Mouse (Mus musculus): Measurements from ENCODE around the gene Hbq1b. TPM values are rescaled to one million over a fixed set of nuclear protein-coding genes. Genes with fewer than 3 reads are reported as not detected.
"Not testable (repeated sequence)": the region's sequence is repeated elsewhere in the genome, so short reads cannot be mapped to it uniquely, and the experiment has no call there.

Hbq1b gene
- polyA plus RNA-seq, 1 experiment from 2014 or later = 2.4 TPM

- 77% methylated on average over 3 of the region's 3 CpGs for WGBS
- H3K4me1 ChIP-seq = no peaks in the 10 kb centered on the region
- ATAC-seq (ENCODE audit: low FRiP score) = no peak
- no peak within 1 kb of the TSS for H3K9ac ChIP-seq
- H3K4me3 ChIP-seq (replicated peaks) = no peak within 1 kb of the TSS
- H3K27ac ChIP-seq = no peak within 1 kb of the TSS
- H3K4me2 ChIP-seq = no peak within 1 kb of the TSS
- H3K27me3 ChIP-seq = peaks cover 14% of the 10 kb centered on the region
- H3K9me3 ChIP-seq = no peaks in the 10 kb centered on the region
- no peaks in the 10 kb centered on the region for H3K36me3 ChIP-seq (replicated peaks)
Measured at GRCm38 (mm10) chr11:32276347-32276746, 10.4 kb upstream of the Hbq1b start, which contains the start of gene Hba-x. Gene Hba-x (plus strand): TSS chr11:32276400.

GRCm38 (mm10) chr11:32277736-32278457 is 8.9 kb upstream of the Hbq1b start:
- no peaks in the 10 kb centered on the region for H3K9me3 ChIP-seq
- H3K36me3 ChIP-seq (replicated peaks) = no peaks in the 10 kb centered on the region
- H3K27me3 ChIP-seq = peaks cover 10% of the 10 kb centered on the region; the same call in 1 of the 2 replicates
- no peak overlapping the region for H3K9ac ChIP-seq
- no peak overlapping the region for H3K4me2 ChIP-seq
- no peaks in the 10 kb centered on the region for H3K4me1 ChIP-seq
- ATAC-seq (ENCODE audit: low FRiP score) = no peak
- no peak overlapping the region for H3K27ac ChIP-seq
- 80% methylated on average over 21 of the region's 21 CpGs for WGBS
- H3K4me3 ChIP-seq (replicated peaks) = no peak overlapping the region

DNA sequence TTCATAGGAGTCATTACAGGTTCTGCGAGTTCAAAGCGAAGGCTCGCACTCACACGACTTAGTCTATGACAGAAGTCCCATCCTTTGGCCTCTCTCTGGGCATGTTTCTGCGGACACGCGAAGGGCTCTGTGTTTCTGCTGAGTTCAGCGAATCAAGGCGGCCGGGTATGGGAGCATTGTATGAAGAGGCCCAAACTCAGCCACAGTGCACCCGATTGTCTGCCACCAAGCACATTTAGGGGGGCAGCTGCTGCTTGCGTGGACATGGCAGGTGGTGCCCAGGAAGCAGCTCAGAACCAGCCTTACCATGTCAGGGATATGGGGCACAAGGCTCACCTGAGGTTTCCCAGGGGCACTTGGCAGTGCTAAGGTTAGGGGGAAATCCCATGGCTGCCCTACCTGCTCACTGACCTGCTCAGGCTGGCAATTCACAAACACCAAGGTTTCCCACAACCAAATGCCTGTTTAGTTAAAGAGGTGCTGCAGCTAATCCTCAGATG is 8.3 kb upstream of the Hbq1b start:
- Histone ChIP-seq H3K4me2 (no peak overlapping the region), H3K4me1 (no peaks in the 10 kb centered on the region), H3K27ac (no peak overlapping the region), H3K36me3 (replicated peaks) (no peaks in the 10 kb centered on the region), H3K4me3 (replicated peaks) (no peak overlapping the region), H3K27me3 (peaks cover 10% of the 10 kb centered on the region; the same call in 1 of the 2 replicates), H3K9ac (no peak overlapping the region), H3K9me3 (no peaks in the 10 kb centered on the region)
- no peak for ATAC-seq (ENCODE audit: low FRiP score)
- WGBS = 89% methylated on average over 12 of the region's 12 CpGs

- Histone ChIP-seq H3K36me3 (replicated peaks) (no peaks in the 10 kb centered on the region), H3K4me3 (replicated peaks) (no peak overlapping the region), H3K9ac (no peak overlapping the region), H3K4me2 (no peak overlapping the region), H3K9me3 (no peaks in the 10 kb centered on the region), H3K27ac (no peak overlapping the region), H3K27me3 (peaks cover 10% of the 10 kb centered on the region; the same call in 1 of the 2 replicates), H3K4me1 (no peaks in the 10 kb centered on the region)
- WGBS = 78% methylated on average over 2 of the region's 2 CpGs
- no peak for ATAC-seq (ENCODE audit: low FRiP score)
Measured at GRCm38 (mm10) chr11:32280646-32281045, 6.1 kb upstream of the Hbq1b start.

GRCm38 (mm10) chr11:32281416-32282144 is 5.2 kb upstream of the Hbq1b start:
- no peaks in the 10 kb centered on the region for H3K36me3 ChIP-seq (replicated peaks)
- no peak overlapping the region for H3K4me2 ChIP-seq
- no peak overlapping the region for H3K4me3 ChIP-seq (replicated peaks)
- no peaks in the 10 kb centered on the region for H3K9me3 ChIP-seq
- WGBS = 86% methylated on average over 1 of the region's 1 CpGs
- no peaks in the 10 kb centered on the region for H3K4me1 ChIP-seq
- ATAC-seq (ENCODE audit: low FRiP score) = no peak
- no peak overlapping the region for H3K27ac ChIP-seq
- H3K9ac ChIP-seq = no peak overlapping the region
- H3K27me3 ChIP-seq = peaks cover 8% of the 10 kb centered on the region; the same call in 1 of the 2 replicates

DNA sequence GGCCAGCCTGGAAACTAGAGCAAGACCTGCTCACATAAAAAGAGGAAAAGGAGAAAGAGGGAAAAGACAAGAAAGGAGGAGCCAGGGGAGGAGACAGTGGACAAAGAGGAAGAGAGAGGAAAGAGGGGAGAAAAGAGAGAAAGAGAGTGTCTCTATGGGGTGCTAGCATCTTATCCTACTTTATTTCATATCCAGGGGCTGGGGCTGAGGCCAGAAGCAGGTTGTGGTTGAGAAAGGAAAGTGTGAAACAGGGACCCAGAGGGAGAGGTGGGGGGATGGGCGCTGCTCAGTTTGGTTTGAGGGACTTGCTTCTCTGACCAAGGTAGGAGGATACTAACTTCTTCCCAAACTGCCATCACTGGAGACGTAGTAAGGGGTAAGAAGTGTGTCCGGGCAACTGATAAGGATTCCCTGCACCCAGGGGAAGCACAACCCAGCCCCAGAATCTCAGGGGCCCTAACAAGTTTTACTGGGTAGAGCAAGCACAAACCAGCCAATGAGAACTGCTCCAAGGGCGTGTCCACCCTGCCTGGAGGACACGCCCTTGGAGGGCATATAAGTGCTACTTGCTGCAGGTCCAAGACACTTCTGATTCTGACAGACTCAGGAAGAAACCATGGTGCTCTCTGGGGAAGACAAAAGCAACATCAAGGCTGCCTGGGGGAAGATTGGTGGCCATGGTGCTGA is 3.5 kb upstream of the Hbq1b start, which contains the start of gene Hba-a1:
Gene Hba-a1 (plus strand): TSS at position 421 of the 687 bp plus-strand sequence.
- ATAC-seq (ENCODE audit: low FRiP score); H3K4me3 ChIP-seq (replicated peaks); H3K9ac ChIP-seq; H3K9me3 ChIP-seq; H3K4me2 ChIP-seq; H3K27ac ChIP-seq; H3K4me1 ChIP-seq; H3K27me3 ChIP-seq; H3K36me3 ChIP-seq (replicated peaks): not testable (repeated sequence)
- WGBS = 75% methylated on average over 1 of the region's 5 CpGs

DNA sequence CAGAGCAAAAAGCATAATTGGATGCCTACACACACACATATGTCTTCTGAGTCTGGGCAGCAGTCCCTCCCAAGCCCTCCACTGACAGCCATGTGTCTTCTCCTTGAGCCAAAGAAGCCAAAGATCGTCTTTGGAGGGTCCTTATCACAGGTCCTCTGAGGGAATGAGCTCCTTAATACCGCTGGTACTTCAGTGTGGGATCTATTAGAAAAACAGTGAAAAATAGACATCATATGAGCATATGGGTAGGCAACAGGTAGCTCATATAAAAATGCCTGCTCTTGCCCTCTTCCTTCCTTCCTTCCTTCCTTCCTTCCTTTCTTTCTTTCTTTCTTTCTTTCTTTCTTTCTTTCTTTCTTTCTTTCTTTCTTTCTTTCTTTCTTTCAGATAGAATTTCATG is 2.2 kb upstream of the Hbq1b start:
- H3K4me1 ChIP-seq; H3K36me3 ChIP-seq (replicated peaks); H3K4me2 ChIP-seq; H3K4me3 ChIP-seq (replicated peaks); H3K27ac ChIP-seq; ATAC-seq (ENCODE audit: low FRiP score); H3K9ac ChIP-seq; H3K9me3 ChIP-seq: not testable (repeated sequence)
- WGBS = 67% methylated on average over 2 of the region's 2 CpGs
- peaks cover 12% of the 10 kb centered on the region for H3K27me3 ChIP-seq

DNA sequence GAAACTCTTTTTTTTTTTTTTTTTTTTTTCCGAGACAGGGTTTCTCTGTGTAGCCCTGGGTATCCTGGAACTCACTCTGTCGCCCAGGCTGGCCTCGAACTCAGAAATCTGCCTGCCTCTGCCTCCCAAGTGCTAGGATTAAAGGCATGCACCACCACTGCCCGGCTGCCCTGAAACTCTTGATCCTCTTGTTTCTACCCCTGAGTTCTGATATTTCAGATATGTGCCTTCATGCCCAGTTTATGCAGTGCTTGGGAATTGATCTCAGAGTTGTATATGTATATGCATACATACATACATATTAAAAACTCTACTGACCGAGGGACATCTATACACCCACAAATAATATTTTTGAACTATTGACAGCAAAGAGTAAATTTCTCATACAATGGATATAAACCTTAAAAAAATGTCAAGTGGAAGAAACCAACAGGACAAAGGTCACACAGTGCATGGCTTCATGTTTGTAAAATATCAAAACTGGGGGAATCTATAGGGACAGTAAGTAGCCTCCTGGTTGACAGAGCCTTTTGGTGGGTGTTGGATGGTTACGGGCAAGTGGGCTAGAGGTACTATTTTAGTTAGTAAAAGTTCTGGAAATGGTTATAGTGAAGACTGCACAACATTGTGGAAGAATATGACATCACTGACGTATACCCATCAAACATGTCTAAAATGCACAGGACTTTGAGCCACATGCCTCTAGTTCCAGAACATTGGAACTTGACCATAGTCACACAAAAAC is 1.6 kb upstream of the Hbq1b start:
- Histone ChIP-seq H3K4me2 (no peak overlapping the region), H3K4me1 (no peaks in the 10 kb centered on the region), H3K27ac (no peak overlapping the region), H3K27me3 (peaks cover 12% of the 10 kb centered on the region), H3K4me3 (replicated peaks) (no peak overlapping the region), H3K9me3 (no peaks in the 10 kb centered on the region), H3K9ac (no peak overlapping the region), H3K36me3 (replicated peaks) (no peaks in the 10 kb centered on the region)
- no peak for ATAC-seq (ENCODE audit: low FRiP score)
- 86% methylated on average over 7 of the region's 7 CpGs for WGBS

GRCm38 (mm10) chr11:32285887-32286286 is 878 bp upstream of the Hbq1b start:
- H3K4me2 ChIP-seq; H3K9ac ChIP-seq; H3K36me3 ChIP-seq (replicated peaks); H3K9me3 ChIP-seq; ATAC-seq (ENCODE audit: low FRiP score); H3K4me1 ChIP-seq; H3K27ac ChIP-seq; H3K4me3 ChIP-seq (replicated peaks): not testable (repeated sequence)
- H3K27me3 ChIP-seq = peaks cover 12% of the 10 kb centered on the region

DNA sequence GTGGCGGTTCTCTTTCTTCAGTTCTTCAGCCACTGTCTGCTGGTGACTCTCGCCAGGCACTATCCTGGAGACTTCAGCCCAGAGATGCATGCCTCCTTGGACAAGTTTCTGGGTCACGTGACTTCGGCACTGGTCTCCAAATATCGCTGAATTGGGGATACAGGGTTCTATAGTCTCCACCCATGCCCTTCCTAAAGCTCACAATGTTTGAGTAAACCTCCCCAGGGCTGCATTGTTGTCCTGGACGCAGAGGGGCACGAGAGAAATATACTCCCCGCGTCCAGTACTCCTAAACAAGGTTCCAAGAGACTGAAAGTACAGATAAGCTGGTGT is 694 bp downstream of the Hbq1b start:
- no peak overlapping the region for H3K4me3 ChIP-seq (replicated peaks)
- H3K9me3 ChIP-seq = no peaks in the 10 kb centered on the region
- no peak overlapping the region for H3K4me2 ChIP-seq
- peaks cover 15% of the 10 kb centered on the region for H3K27me3 ChIP-seq
- peak; percentile 17; the same call in 1 of the 2 replicates for ATAC-seq (ENCODE audit: low FRiP score)
- H3K9ac ChIP-seq = no peak overlapping the region
- 74% methylated on average over 9 of the region's 9 CpGs for WGBS
- H3K4me1 ChIP-seq = no peaks in the 10 kb centered on the region
- no peaks in the 10 kb centered on the region for H3K36me3 ChIP-seq (replicated peaks)
- H3K27ac ChIP-seq = no peak overlapping the region

DNA sequence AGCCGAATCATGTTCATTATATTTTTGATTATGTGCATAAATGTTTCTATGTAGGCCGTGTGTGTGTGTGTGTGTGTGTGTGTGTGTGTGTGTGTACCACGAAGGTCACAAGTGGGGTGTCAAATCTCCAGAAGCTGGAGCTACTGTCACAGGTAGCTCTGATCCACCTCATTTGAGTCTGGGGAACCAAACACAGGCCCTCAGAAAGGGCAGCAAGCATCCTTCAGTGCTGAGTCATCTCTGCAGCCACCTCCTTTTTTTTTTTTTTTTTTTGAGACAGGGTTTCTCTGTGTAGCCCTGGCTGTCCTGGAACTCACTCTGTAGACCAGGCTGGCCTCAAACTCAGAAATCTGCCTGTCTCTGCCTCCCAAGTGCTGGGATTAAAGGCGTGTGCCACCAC is 6.1 kb downstream of the Hbq1b start:
- H3K36me3 ChIP-seq (replicated peaks); H3K4me2 ChIP-seq: not testable (repeated sequence)

DNA sequence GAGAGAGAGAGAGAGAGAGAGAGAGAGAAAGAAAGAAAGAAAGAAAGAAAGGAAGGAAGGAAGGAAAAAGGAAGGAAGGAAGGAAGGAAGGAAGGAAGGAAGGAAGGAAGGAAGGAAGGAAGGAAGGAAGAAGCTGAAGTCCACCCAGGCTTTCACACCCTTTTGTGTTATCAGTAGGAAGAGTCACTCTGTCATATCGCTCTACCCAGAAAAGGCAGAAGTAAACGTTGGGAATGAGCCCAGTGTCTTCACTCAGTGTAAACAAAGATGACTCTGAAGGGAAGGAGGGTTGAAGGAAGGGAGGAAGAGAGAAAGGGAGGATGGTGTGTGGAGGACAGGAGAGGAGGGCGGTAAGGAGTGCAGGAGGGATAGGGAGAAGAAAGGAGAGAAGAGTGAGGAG is 6.7 kb downstream of the Hbq1b start:
- 70% methylated on average over 3 of the region's 3 CpGs for WGBS
- H3K4me1 ChIP-seq; H3K4me3 ChIP-seq (replicated peaks); H3K9me3 ChIP-seq; ATAC-seq (ENCODE audit: low FRiP score); H3K4me2 ChIP-seq; H3K27ac ChIP-seq; H3K9ac ChIP-seq; H3K27me3 ChIP-seq; H3K36me3 ChIP-seq (replicated peaks): not testable (repeated sequence)

More for the DNA sequence above, 6.1 kb downstream of the Hbq1b start:
- not testable (repeated sequence) for H3K27me3 ChIP-seq; H3K27ac ChIP-seq; H3K9me3 ChIP-seq; H3K4me3 ChIP-seq (replicated peaks); ATAC-seq (ENCODE audit: low FRiP score); H3K9ac ChIP-seq; H3K4me1 ChIP-seq
- WGBS = 89% methylated on average over 4 of the region's 4 CpGs

Data from forebrain, embryonic 12.5 days (tissue).